Mouse (Mus musculus): Measurements from ENCODE around the gene Sgms2. TPM values are rescaled to one million over a fixed set of nuclear protein-coding genes. Genes with fewer than 3 reads are reported as not detected.

The Sgms2 gene
- total and polyA plus RNA-seq, 3 experiments = not detected

DNA sequence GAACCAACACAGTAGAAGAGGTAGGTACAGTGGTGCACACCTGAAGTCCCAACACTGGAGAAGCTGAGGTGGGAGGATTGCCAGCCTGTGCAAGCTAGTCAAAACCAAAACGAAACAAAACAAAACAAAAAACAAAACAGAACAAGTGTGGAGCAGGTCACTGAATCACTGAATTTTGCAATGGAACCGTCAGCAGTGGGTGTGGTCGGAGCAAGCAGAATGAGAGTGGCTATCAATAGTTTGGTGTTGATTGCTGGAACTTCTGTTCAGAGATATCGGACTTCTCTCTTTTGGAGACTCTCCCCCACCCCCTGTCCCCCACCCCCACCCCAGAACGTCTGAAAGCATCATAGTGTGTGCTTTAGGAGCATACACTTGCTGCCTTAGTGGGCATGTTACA is 33.0 kb upstream of the Sgms2 start:
- no peaks in the 10 kb centered on the region for H3K36me3 ChIP-seq (ENCODE audit: control insufficient read depth in 1 of 2, insufficient read depth in 2 of 2, low read length in 2 of 2)
- DNase-seq (ENCODE audit: low read depth, low spot score) = no peak
- no peak overlapping the region for H3K9ac ChIP-seq (ENCODE audit: control insufficient read depth, low read depth, low read length, poor library complexity, severe bottlenecking)
- TF ChIP-seq SMC3 (IDR thresholded peaks at IDR 0.05; ENCODE audit: low read depth, low read length) = no peak
- no peak for TF ChIP-seq POLR2AphosphoS2 (IDR thresholded peaks at IDR 0.05; ENCODE audit: low read length)
- no peak for TF ChIP-seq MAZ (IDR thresholded peaks at IDR 0.05; ENCODE audit: low read depth, low read length)
- TF ChIP-seq TCF12 (IDR thresholded peaks at IDR 0.05; ENCODE audit: low read depth, low read length) = no peak
- TF ChIP-seq SIN3A (IDR thresholded peaks at IDR 0.05; ENCODE audit: low read length) = no peak
- TF ChIP-seq NELFE (IDR thresholded peaks at IDR 0.05; ENCODE audit: low read depth, low read length) = no peak
- no peak overlapping the region for H3K27ac ChIP-seq (ENCODE audit: control insufficient read depth, low read depth, low read length)
- H3K9me3 ChIP-seq (replicated peaks; ENCODE audit: insufficient read depth, low read length) = no peaks in the 10 kb centered on the region
- no peaks in the 10 kb centered on the region for H3K27me3 ChIP-seq (ENCODE audit: control insufficient read depth in 1 of 2, insufficient read depth in 2 of 2, low read length in 2 of 2)
- no peak overlapping the region for H3K4me3 ChIP-seq (ENCODE audit: control insufficient read depth in 1 of 2, insufficient read depth in 1 of 2, low read depth in 2 of 2, low read length in 2 of 2)
- H3K4me1 ChIP-seq (ENCODE audit: control insufficient read depth in 1 of 2, insufficient read depth in 2 of 2, low read length in 2 of 2) = no peaks in the 10 kb centered on the region
- no peaks in the 10 kb centered on the region for H3K79me2 ChIP-seq (ENCODE audit: control insufficient read depth, insufficient read depth, low read length, poor library complexity)

DNA sequence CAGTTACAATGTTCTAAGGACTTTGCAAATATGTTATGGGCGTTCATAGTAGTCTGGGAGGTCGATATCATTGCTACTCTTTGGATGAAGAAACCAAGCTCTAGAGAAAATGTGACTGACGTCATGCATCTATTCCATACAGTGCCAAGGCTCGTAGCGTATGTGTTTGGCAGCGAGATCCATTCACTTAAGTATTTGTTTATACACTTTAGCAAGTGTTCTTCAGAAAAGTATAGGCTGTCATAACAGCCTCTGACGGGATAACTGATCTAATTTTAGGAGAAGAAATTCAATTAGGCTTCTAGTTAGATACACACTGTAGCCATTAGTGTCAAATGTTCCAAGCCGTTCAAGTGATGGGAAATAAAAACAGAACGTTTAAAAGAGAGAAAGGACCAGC is 32.5 kb upstream of the Sgms2 start:
- Histone ChIP-seq H3K79me2 (ENCODE audit: control insufficient read depth, insufficient read depth, low read length, poor library complexity) (no peaks in the 10 kb centered on the region), H3K9me3 (replicated peaks; ENCODE audit: insufficient read depth, low read length) (no peaks in the 10 kb centered on the region)

DNA sequence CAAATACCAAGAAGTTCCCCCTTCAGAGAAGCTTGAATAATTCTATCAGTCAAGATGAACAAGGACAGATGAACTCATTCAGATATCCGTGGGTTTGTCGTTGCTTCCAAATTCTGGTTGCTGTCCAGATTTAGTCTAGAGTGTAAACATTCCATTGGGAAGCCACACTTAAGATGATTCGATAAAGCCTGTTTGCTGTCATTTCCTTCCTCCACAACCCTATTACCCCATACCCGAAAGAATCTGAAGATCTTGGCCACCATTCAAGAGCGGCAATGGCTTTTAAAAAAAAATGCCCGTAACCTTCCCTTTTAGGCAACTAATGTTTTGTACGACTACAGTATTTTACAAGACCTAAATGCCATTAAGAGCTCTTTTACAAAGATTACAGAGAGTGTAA is 31.0 kb upstream of the Sgms2 start:
- Histone ChIP-seq H3K4me3 (ENCODE audit: control insufficient read depth in 1 of 2, insufficient read depth in 1 of 2, low read depth in 2 of 2, low read length in 2 of 2) (no peak overlapping the region), H3K4me1 (ENCODE audit: control insufficient read depth in 1 of 2, insufficient read depth in 2 of 2, low read length in 2 of 2) (no peaks in the 10 kb centered on the region), H3K9ac (ENCODE audit: control insufficient read depth, low read depth, low read length, poor library complexity, severe bottlenecking) (no peak overlapping the region), H3K27me3 (ENCODE audit: control insufficient read depth in 1 of 2, insufficient read depth in 2 of 2, low read length in 2 of 2) (no peaks in the 10 kb centered on the region), H3K79me2 (ENCODE audit: control insufficient read depth, insufficient read depth, low read length, poor library complexity) (no peaks in the 10 kb centered on the region), H3K36me3 (ENCODE audit: control insufficient read depth in 1 of 2, insufficient read depth in 2 of 2, low read length in 2 of 2) (no peaks in the 10 kb centered on the region), H3K9me3 (replicated peaks; ENCODE audit: insufficient read depth, low read length) (no peaks in the 10 kb centered on the region), H3K27ac (ENCODE audit: control insufficient read depth, low read depth, low read length) (no peak overlapping the region)
- DNase-seq (ENCODE audit: low read depth, low spot score) = no peak
- TF ChIP-seq GABPA (IDR thresholded peaks at IDR 0.05; ENCODE audit: low read depth, low read length) = no peak
- no peak for TF ChIP-seq MEF2A (IDR thresholded peaks at IDR 0.05; ENCODE audit: extremely low read depth, insufficient replicate concordance, low read depth, low read length, poor library complexity, severe bottlenecking)

More for the DNA sequence above, 32.5 kb upstream of the Sgms2 start:
- Histone ChIP-seq H3K27me3 (ENCODE audit: control insufficient read depth in 1 of 2, insufficient read depth in 2 of 2, low read length in 2 of 2) (no peaks in the 10 kb centered on the region), H3K9ac (ENCODE audit: control insufficient read depth, low read depth, low read length, poor library complexity, severe bottlenecking) (no peak overlapping the region), H3K36me3 (ENCODE audit: control insufficient read depth in 1 of 2, insufficient read depth in 2 of 2, low read length in 2 of 2) (no peaks in the 10 kb centered on the region), H3K4me3 (ENCODE audit: control insufficient read depth in 1 of 2, insufficient read depth in 1 of 2, low read depth in 2 of 2, low read length in 2 of 2) (no peak overlapping the region), H3K4me1 (ENCODE audit: control insufficient read depth in 1 of 2, insufficient read depth in 2 of 2, low read length in 2 of 2) (no peaks in the 10 kb centered on the region), H3K27ac (ENCODE audit: control insufficient read depth, low read depth, low read length) (no peak overlapping the region)
- TF ChIP-seq MAFK (IDR thresholded peaks at IDR 0.05; ENCODE audit: borderline replicate concordance, low read depth, low read length) = no peak
- no peak for TF ChIP-seq CHD2 (IDR thresholded peaks at IDR 0.05; ENCODE audit: low read length)
- no peak for TF ChIP-seq GABPA (IDR thresholded peaks at IDR 0.05; ENCODE audit: low read depth, low read length)
- TF ChIP-seq NRF1 (IDR thresholded peaks at IDR 0.05; ENCODE audit: insufficient read depth, low read depth, low read length, poor library complexity, severe bottlenecking) = no peak
- TF ChIP-seq POLR2A (IDR thresholded peaks at IDR 0.05; ENCODE audit: control insufficient read depth in 1 of 2, insufficient read depth in 1 of 2, low read depth in 1 of 2, low read length in 2 of 2, poor library complexity in 1 of 2) = no peak
- no peak for DNase-seq (ENCODE audit: low read depth, low spot score)
